Mouse (Mus musculus): ENCODE measurements around the gene Mta2. TPM values are rescaled to one million over a fixed set of nuclear protein-coding genes. Genes with fewer than 3 reads are reported as not detected.

The Mta2 gene
- polyA plus RNA-seq (2012; rRNA removed), result 21.7 and 22.8 TPM in 2 replicates

DNA sequence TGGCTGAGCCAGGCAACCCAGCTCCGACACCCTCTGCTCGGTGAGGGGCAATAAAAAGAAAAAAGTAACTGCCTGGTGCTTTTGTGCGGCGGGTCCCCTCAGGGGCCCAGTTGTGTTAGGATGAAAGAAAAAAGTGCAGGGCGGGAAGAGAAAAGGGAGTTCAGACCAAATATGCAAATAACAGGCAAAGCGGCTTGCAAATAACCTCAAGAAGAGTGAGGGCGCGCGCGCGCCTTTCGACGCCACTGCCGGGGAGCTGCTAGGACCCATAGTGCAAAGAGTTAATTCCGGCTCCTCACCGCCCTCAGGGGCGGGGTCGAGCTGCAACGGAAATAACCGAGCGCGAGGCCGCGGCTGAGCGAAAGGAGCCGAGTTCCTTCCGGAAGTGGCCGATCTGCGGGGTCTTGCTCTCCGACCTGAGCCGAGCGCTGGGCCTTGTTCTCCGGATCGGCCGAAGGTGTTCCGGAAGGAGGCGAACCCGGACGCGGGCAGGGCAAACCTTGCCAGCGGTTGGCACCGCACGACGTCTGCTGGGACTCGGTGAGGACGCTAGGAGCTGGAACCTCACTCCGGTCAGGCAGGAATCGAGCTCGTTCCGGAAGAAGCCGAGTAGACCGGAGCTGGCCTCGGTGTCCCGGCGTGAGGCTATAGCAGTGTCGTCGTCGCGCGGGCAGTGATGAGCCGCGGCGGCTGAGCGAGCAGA is at the start of gene Mta2:
TSS of gene Mta2 (plus strand) at position 361 of the 703 bp plus-strand sequence.

DNA sequence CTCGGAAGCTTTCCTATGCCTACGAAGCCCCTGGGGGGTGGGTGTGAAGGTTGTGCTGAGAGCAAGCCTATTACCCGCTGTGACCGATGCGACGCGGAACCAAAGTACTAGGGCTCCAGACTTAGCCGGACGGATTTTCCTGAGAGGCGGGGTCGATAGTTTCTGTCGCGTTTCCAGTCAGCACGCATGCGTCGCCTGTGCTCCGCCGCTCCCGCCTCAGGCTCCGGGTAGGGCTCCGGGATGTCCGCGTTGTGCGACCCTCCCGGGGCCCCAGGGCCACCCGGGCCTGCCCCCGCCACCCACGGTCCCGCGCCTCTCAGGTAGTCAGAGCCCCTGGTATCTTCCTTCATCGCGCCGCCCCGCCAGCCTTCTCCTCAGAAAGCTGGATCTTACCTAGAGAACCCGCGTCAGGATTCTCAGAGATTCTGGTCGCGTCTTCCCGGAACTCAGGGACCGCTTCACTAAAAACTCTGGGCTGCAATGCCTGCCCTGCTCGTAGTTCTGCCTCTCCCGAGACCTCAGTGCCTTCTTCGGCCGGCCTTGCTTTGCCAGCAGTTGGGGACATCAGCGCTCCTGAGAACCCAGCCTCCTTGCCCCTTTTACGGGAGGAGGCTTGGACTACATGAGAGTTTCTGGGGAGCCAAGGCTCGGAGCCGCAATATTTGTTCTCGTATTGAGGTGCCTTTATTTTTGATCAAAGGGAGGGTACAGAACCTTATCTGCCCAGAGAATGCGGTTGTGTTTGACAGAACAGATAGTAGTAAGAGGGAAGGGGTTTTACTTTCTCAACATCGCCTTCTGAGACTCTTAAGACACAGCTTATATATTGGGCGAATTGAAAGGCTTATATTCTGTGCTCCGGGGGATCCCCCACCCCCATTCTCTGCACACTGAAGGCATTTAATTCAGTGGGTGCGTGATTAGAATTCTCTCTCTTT is 48.6 kb upstream of the Mta2 start, which contains the start of gene Ints5:
TSS of gene Ints5 (plus strand) at position 177 of the 938 bp plus-strand sequence.

DNA sequence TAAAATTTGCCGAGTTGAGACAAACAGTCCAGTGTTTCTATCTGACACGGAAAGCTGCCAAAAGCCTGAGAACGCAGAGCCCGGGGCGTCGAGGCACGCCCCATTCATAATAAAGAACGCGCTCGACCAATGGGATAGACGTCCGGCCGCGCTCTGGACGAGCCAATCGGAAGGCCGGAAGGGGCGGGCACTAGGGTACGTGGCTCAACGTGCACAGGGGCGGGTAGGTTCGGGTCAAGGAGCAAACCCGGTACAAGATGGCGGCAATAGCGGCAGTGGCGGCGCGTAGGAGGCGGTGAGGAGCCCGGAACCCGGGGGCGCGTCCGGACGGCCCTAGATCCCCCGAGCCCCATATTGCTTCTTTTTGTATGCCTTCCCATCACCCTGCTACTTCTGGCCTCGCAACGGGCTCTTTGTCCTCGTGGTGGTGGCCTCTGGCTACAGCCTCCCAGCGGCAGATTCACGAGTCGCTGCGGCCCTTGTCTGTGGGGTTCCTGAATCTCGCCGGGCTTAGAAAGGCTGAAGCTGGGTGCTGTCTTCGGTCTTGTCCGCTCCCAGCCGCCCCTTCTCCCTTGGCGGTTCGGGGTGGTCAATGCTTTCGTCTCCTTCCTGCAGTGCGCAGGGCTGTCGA is 43.7 kb upstream of the Mta2 start, which contains the start of gene Ganab:
TSS of gene Ganab (plus strand) at position 207 of the 631 bp plus-strand sequence.

DNA sequence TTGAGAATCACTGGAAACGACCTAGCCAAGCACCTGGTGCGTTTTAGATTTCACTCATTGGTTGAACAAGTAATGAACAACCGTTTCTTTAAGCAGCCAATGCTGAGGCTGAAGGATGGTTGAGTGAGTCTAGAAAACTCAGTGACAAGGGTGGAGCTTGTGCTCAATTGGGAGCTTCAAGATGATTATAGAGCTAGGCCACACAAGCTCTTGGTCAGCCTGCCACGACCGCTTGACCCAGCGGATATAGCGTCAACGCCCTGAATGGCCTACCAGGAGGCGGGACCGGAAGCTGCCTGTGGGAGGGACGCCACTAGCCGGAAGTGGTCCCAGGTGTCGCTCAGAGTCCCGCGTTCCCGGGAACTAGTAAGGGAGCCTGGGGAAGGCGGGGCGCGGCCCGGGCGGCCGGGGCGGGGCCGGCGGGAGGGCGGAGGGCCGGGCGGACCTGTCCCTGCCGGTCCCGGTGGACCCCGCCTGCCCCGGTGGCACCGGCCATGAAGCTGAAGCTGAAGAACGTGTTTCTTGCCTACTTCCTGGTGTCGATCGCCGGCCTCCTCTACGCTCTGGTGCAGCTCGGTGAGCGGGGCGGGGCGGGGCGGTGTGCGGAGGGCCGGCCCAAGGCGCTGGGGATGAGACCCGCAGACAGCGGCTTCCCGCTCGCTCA is 21.5 kb upstream of the Mta2 start, which contains the start of gene B3gat3:
TSS of gene B3gat3 (plus strand) at position 302 of the 664 bp plus-strand sequence.

GRCm38 (mm10) chr19:8929224-8930088 is 12.2 kb upstream of the Mta2 start, which contains the start of the genes Rom1 and Eml3:
Rom1 (minus strand) TSS chr19:8929356.
Eml3 (plus strand) TSS chr19:8929552.

DNA sequence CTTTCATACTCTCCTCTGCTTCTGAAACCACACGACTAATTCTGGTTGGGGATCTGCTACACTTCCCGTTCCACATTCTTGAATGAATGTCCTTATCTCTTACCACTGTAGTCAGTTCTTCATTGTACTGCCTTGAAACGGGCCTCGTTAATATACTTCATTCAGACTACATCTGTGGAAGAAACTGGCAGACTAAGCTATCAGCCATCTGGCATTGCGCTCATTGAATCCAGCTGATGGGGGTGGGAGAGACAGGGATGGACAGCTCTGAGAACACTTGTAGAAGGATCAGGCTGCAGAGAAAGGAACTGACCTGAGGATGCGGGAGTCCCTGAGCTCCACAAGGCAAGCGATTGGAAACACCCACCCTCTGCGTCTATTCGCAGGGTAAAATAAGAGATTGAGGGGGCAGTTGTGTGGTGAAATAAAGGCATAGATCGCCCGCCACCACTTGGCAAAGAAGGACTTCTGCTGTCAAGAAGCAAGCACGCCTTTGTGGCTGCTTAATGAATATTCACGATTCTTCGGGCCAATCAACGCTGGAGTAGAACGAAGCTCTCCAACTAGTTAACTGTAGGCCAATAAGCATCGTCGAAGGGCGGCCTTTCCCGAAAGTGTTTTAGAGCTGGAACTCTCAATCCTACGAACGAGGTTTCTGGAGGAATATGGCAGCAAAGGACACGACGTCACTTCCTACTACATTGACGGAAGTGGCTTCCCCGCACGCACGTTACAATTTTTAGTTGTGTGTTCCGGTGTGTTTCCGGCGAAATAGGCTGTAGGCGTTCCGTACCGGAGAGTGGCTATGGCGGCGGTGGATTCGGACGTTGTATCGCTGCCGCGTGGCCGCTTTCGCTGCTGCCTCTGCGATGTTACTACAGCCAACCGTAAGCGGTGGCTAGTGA is 11.7 kb downstream of the Mta2 start, which contains the start of gene Tut1:
TSS of gene Tut1 (plus strand) at position 713 of the 905 bp plus-strand sequence.

DNA sequence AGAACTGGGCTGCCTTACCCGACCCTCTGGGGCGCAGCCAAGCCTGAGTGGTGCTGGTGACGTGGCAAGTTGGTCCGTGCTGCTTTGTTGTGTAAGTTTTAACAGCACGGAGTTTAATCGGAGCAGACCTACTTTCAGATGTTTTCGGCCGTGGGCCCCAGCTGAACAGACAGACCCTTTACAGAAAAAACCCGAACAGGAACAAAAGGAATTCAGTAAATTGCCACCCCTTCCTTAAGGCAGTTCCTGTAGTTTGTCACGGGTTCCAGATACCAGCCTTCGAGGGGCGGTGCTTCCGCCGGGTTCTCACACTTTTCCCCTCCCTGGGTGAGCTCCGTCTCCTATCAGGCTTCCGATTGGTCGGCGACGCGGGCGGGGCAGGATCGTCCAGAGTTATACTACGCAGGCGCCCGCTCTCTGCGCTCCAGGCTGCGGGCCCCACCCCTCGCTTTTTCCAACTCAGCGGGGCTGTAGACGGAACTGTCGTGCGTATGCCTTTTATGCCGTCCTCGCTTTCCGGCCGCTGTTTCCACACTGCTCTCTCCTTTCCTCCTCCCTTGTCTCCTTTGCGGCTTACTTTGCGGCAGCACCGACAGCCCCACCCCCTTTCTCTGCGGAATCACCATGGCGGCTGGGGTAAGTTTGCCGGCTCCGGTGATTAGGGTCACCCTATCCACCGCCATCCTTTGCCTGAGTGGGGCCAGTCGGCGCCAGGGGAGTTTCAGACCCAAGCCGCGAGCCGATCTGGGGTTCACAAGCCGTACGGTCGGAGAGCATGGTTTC is 25.1 kb downstream of the Mta2 start, which contains the start of gene Eef1g:
TSS of gene Eef1g (plus strand) at position 452 of the 783 bp plus-strand sequence.

GRCm38 (mm10) chr19:8989066-8989566 is 47.4 kb downstream of the Mta2 start, which contains the start of gene Ahnak:
Ahnak (plus strand) TSS chr19:8989284.

Other genes with a start within 250 kb of the Mta2 start
- gene Slc3a2, start 218.5 kb upstream of the Mta2 start, polyA plus RNA-seq (2012; rRNA removed), result 264 and 289 TPM in 2 replicates
- gene Wdr74, start 206.0 kb upstream of the Mta2 start, polyA plus RNA-seq (2012; rRNA removed), result 39.6 and 45.2 TPM in 2 replicates
- gene 1700092M07Rik, start 201.2 kb upstream of the Mta2 start, polyA plus RNA-seq (2012; rRNA removed), result not detected in 2 replicates
- gene Stx5a, start 200.5 kb upstream of the Mta2 start, polyA plus RNA-seq (2012; rRNA removed), result 114 and 132 TPM in 2 replicates
- gene Nxf1, start 184.8 kb upstream of the Mta2 start, polyA plus RNA-seq (2012; rRNA removed), result 61.6 and 71.3 TPM in 2 replicates
- 276 and 327 TPM in 2 replicates for gene Tmem223, start 170.9 kb upstream of the Mta2 start, polyA plus RNA-seq (2012; rRNA removed)
- 127 and 136 TPM in 2 replicates for gene Tmem179b, start 167.4 kb upstream of the Mta2 start, polyA plus RNA-seq (2012; rRNA removed)
- 26.9 and 28.3 TPM in 2 replicates for gene Taf6l, start 155.5 kb upstream of the Mta2 start, polyA plus RNA-seq (2012; rRNA removed)
- gene Polr2g, start 143.3 kb upstream of the Mta2 start, polyA plus RNA-seq (2012; rRNA removed), result 24.6 and 45.5 TPM in 2 replicates
- gene Zbtb3, start 139.3 kb upstream of the Mta2 start, polyA plus RNA-seq (2012; rRNA removed), result 3.0 and 3.2 TPM in 2 replicates
- gene Ttc9c, start 122.5 kb upstream of the Mta2 start, polyA plus RNA-seq (2012; rRNA removed), result 12.5 and 19.6 TPM in 2 replicates
- 16.0 and 24.5 TPM in 2 replicates for gene Hnrnpul2, start 121.9 kb upstream of the Mta2 start, polyA plus RNA-seq (2012; rRNA removed)
- 0.68 TPM in 1 of 2 replicates, not detected in the other for gene AC129217.1, start 112.1 kb upstream of the Mta2 start, polyA plus RNA-seq (2012; rRNA removed)
- gene Bscl2, start 104.4 kb upstream of the Mta2 start, polyA plus RNA-seq (2012; rRNA removed), result 183 and 186 TPM in 2 replicates
- 1.5 and 1.9 TPM in 2 replicates for gene Gng3, start 102.7 kb upstream of the Mta2 start, polyA plus RNA-seq (2012; rRNA removed)
- 3.2 and 4.4 TPM in 2 replicates for gene Lrrn4cl, start 91.1 kb upstream of the Mta2 start, polyA plus RNA-seq (2012; rRNA removed)
- 115 and 129 TPM in 2 replicates for gene Ubxn1, start 70.4 kb upstream of the Mta2 start, polyA plus RNA-seq (2012; rRNA removed)
- gene Uqcc3, start 61.0 kb upstream of the Mta2 start, polyA plus RNA-seq (2012; rRNA removed), result 22.7 and 33.5 TPM in 2 replicates
- 0.85 and 1.2 TPM in 2 replicates for gene Lbhd1, start 58.1 kb upstream of the Mta2 start, polyA plus RNA-seq (2012; rRNA removed)
- gene Gm49403, start 57.9 kb upstream of the Mta2 start, polyA plus RNA-seq (2012; rRNA removed), result not detected in 2 replicates
- gene 1810009A15Rik, start 53.0 kb upstream of the Mta2 start, polyA plus RNA-seq (2012; rRNA removed), result 19.1 and 24.3 TPM in 2 replicates
- gene Gm49416, start 52.9 kb upstream of the Mta2 start, polyA plus RNA-seq (2012; rRNA removed), result not detected in 2 replicates
- gene Ints5, start 48.9 kb upstream of the Mta2 start, polyA plus RNA-seq (2012; rRNA removed), result 37.5 and 40.2 TPM in 2 replicates
- 135 and 159 TPM in 2 replicates for gene Ganab, start 43.8 kb upstream of the Mta2 start, polyA plus RNA-seq (2012; rRNA removed)
- 118 and 124 TPM in 2 replicates for gene B3gat3, start 21.5 kb upstream of the Mta2 start, polyA plus RNA-seq (2012; rRNA removed)
- 23.4 and 23.7 TPM in 2 replicates for gene Rom1, start 12.5 kb upstream of the Mta2 start, polyA plus RNA-seq (2012; rRNA removed)
- 73.5 and 83.4 TPM in 2 replicates for gene Eml3, start 12.3 kb upstream of the Mta2 start, polyA plus RNA-seq (2012; rRNA removed)
- 24.1 and 25.9 TPM in 2 replicates for gene Tut1, start 12.0 kb downstream of the Mta2 start, polyA plus RNA-seq (2012; rRNA removed)
- 306 and 361 TPM in 2 replicates for gene Eef1g, start 25.2 kb downstream of the Mta2 start, polyA plus RNA-seq (2012; rRNA removed)
- gene Ahnak, start 47.4 kb downstream of the Mta2 start, polyA plus RNA-seq (2012; rRNA removed), result 16.0 and 16.5 TPM in 2 replicates
- gene Scgb1a1, start 146.1 kb downstream of the Mta2 start, polyA plus RNA-seq (2012; rRNA removed), result 5.3 TPM in 1 of 2 replicates, not detected in the other
- 2.3 and 2.6 TPM in 2 replicates for gene Asrgl1, start 193.8 kb downstream of the Mta2 start, polyA plus RNA-seq (2012; rRNA removed)